Mouse (Mus musculus): ENCODE measurements at regions not wholly inside any gene's neighbourhood (a gene's known extent, or its start where the extent isn't known, plus 50 kb on each side); places are given as distances from the start of the nearest gene placed in this dataset.
"Not testable (repeated sequence)": the region's sequence is repeated elsewhere in the genome, so short reads cannot be mapped to it uniquely, and the experiment has no call there.

DNA sequence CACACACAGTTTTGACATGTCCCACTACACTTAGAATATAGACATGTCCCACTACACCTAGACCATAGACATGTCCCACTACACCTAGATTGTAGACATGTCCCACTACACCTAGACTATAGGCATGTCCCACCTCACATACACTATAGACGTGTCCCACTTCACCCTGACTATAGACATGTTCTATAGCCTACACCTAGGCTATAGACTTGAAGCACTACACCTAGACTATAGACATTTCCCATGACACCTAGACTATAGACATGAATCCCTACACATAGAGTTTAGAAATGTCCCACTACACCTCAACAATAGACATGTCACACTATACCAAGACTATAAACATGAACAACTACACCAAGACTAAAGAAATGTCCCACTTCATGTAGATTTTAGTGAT lies 2580.9 kb downstream of the Gm37988 start:
- no peak for ATAC-seq
- H3K4me1 ChIP-seq (replicated peaks) = no peaks in the 10 kb centered on the region

DNA sequence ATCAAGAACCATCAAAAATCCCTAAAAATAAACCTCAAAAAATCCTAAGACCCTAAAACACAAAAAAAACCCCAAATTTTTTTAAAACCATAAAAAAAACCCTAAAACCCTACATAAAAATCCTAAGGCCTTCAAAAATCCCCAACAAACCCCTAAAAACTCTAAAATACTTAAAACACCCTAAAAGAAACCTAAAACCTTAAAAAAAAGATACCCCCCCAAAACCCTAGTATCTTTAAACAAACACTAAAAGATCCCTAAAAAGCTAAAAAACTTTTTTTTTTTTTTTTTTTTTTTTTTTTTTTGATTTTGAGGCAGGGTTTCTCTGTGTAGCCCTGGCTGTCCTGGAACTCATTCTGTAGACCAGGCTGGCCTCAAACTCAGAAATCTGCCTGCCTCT lies 2585.8 kb downstream of the Gm37988 start:
- ATAC-seq = no peak
- Histone ChIP-seq H3K9ac (no peak overlapping the region), H3K4me3 (replicated peaks) (no peak overlapping the region), H3K4me1 (replicated peaks) (no peaks in the 10 kb centered on the region), H3K36me3 (no peaks in the 10 kb centered on the region), H3K9me3 (no peaks in the 10 kb centered on the region), H3K27ac (no peak overlapping the region), H3K27me3 (replicated peaks) (no peaks in the 10 kb centered on the region), H3K4me2 (replicated peaks) (no peak overlapping the region)

More for the DNA sequence above, 2580.9 kb downstream of the Gm37988 start:
- Histone ChIP-seq H3K9me3 (no peaks in the 10 kb centered on the region), H3K36me3 (no peaks in the 10 kb centered on the region), H3K4me3 (replicated peaks) (no peak overlapping the region), H3K4me2 (replicated peaks) (no peak overlapping the region), H3K9ac (no peak overlapping the region), H3K27me3 (replicated peaks) (no peaks in the 10 kb centered on the region), H3K27ac (no peak overlapping the region)
- 76% methylated on average over 1 of the region's 1 CpGs for WGBS

DNA sequence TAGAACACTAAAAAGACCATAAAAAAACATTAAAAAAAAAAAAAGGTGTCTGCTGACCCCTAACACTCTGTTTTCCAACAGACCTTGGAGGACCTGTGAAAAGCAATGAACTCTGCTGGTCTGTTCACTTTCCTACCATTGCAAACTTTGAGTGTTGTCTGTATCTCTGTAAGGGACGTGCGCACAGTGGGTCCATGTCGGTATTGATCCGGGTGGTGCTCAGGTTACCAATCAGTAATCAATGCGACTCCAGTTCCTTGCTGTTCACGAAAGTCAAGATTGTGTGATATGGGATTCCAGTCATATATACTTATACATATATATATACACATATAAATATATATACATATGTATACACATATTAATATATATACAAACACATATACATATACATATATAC lies 2586.5 kb downstream of the Gm37988 start:
- no peak overlapping the region for H3K9ac ChIP-seq
- H3K27ac ChIP-seq = no peak overlapping the region
- H3K9me3 ChIP-seq = no peaks in the 10 kb centered on the region
- no peak overlapping the region for H3K4me3 ChIP-seq (replicated peaks)
- no peak overlapping the region for H3K4me2 ChIP-seq (replicated peaks)
- H3K36me3 ChIP-seq = no peaks in the 10 kb centered on the region
- H3K4me1 ChIP-seq (replicated peaks) = no peaks in the 10 kb centered on the region
- ATAC-seq = no peak
- WGBS = 97% methylated on average over 6 of the region's 6 CpGs
- no peaks in the 10 kb centered on the region for H3K27me3 ChIP-seq (replicated peaks)

DNA sequence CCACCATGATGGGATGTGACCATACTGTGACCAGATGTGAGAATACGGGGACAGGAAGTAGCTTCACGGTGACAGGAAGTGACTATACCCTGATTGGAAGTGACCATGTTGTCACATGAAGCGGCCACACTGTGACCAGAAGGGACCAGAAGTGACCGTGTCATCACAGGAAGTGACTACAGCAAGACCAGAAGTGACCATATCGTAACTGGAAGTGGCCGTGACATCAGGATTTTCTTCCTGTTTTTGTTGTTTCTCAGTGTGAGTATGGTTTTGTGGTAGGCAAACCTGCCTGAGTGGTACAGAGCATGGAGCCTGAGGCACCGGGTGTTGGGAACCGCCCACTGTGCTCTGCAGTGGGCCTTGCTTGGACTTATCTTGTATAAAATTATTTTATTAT lies 2587.8 kb downstream of the Gm37988 start:
- H3K27ac ChIP-seq = no peak overlapping the region
- H3K36me3 ChIP-seq = no peaks in the 10 kb centered on the region
- H3K9me3 ChIP-seq = no peaks in the 10 kb centered on the region
- H3K4me2 ChIP-seq (replicated peaks) = no peak overlapping the region
- no peak for ATAC-seq
- H3K4me3 ChIP-seq (replicated peaks) = no peak overlapping the region
- no peaks in the 10 kb centered on the region for H3K4me1 ChIP-seq (replicated peaks)
- no peak overlapping the region for H3K9ac ChIP-seq
- H3K27me3 ChIP-seq (replicated peaks) = no peaks in the 10 kb centered on the region
- WGBS = 92% methylated on average over 8 of the region's 8 CpGs

DNA sequence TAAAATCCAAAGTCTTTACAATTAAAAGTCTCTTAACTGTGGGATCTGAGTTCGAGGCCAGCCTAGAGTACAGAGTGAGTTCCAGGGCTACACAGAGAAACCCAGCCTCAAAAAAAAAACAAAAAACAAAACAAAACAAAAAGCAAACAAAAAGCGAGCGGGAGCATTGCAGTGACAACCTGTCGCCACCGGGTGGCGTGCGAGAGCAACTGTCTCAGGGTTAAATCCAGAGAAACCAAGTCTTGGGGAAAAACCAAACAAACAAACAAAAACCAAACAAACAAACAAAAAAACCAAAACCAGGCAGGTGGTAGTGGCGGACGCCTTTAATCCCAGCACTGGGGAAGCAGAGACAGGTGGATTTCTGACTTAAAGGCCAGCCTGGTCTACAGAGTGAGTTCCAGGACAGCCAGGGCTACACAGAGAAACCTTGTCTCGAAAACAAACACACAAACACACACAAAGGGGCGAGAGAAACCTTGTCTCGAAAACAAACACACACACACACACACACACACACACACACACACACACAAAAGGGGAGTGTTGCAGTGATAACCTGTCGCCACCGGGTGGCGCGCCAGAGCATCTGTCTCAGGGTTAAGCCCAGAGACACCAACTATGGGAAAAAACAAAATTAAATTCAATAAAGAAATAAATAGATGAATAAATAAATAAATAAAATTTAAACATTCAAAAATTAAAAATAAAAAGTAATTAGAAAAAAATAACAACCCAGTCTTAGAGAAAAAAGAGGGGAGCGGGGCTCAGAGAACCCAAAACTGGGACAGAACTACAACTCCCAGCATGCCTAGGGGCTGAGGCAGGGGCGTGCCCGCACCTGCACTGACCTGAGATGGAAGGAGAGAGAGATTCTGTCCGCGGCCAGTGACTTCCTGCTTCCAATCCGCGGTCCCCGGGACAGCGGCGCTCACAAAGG lies 2589.4 kb downstream of the Gm37988 start:
- Histone ChIP-seq H3K4me3 (replicated peaks) (peak overlapping the region; percentile 69), H3K9ac (peak overlapping the region; percentile 54), H3K4me1 (replicated peaks) (no peaks in the 10 kb centered on the region), H3K36me3 (no peaks in the 10 kb centered on the region), H3K9me3 (no peaks in the 10 kb centered on the region), H3K27me3 (replicated peaks) (no peaks in the 10 kb centered on the region), H3K4me2 (replicated peaks) (peak overlapping the region; percentile 47), H3K27ac (peak overlapping the region; percentile 68; the same call in 1 of the 2 replicates)
- peak; percentile 92 for ATAC-seq
- WGBS = 16% methylated on average over 26 of the region's 26 CpGs

DNA sequence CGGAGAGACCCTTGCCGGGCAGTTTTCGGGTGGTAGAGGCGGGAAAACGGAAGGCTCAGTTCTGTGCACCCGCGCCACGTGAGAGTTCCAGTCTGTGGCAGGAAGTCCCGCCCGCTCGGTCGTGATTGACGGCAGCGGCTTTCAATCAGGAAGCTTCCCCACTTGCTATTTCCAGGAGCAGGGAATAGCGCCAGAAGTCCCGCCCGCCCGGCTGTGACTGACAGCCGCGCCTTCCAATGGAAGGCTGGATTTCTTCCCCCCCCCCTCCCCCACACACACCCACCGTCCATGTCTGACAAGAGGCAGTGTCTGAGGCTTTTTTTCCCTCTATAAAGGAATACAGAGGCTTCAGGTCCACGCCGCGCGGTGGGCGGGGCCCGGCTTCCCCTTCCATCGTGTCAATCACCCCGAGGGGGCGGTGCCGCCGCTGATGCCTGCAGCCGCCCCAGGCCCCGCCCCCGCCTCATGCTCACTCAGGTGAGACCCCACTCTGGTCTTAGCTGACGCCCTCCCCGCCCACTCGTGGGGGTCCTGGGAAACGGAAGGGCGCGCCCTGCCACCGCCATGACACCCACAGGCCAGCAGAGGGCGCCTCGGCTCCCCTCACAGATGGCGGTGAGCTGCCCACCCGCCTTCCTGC lies 2590.2 kb downstream of the Gm37988 start:
- H3K4me2 ChIP-seq (replicated peaks) = peak overlapping the region; percentile 72
- no peaks in the 10 kb centered on the region for H3K27me3 ChIP-seq (replicated peaks)
- H3K9me3 ChIP-seq = no peaks in the 10 kb centered on the region
- no peaks in the 10 kb centered on the region for H3K36me3 ChIP-seq
- ATAC-seq = peak; percentile 98
- peak overlapping the region; percentile 64 for H3K9ac ChIP-seq
- WGBS = under 1% methylated on average over 38 of the region's 46 CpGs
- H3K4me3 ChIP-seq (replicated peaks) = peak overlapping the region; percentile 69
- H3K4me1 ChIP-seq (replicated peaks) = no peaks in the 10 kb centered on the region
- peak overlapping the region; percentile 77 for H3K27ac ChIP-seq

DNA sequence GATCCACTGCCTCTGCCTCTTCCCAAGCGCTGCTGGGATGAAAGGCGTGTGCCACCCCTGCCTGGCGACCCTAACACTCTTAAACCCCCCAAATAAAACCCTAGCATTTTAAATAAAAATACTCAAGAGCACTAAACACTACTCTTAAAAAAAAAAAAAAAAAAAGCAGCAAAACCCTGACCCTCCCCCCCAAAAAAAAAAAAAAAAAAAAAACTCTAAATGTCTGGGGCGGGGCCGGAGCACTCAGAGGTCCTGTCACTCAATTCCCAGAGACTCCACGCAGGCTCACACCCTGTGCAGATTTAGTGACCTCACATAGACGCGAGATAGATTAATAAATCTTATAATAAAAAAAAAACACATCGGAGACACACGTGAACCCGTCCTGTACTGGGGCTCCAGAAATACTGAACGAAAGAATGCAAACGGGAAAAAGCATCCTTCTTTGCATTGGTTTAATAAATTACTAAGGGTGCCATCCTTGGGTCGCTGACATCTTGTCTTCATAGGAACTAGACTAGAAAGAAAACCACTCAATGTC lies 2591.1 kb downstream of the Gm37988 start:
- ATAC-seq = 0 out of 2 replicates have a peak, but pooled peaks have one; percentile 2
- 36% methylated on average over 14 of the region's 14 CpGs for WGBS
- no peaks in the 10 kb centered on the region for H3K27me3 ChIP-seq (replicated peaks)
- no peaks in the 10 kb centered on the region for H3K9me3 ChIP-seq
- peak overlapping the region; percentile 77; the same call in 1 of the 2 replicates for H3K27ac ChIP-seq
- peak overlapping the region; percentile 69 for H3K4me3 ChIP-seq (replicated peaks)
- H3K4me1 ChIP-seq (replicated peaks) = no peaks in the 10 kb centered on the region
- H3K9ac ChIP-seq = peak overlapping the region; percentile 64
- no peaks in the 10 kb centered on the region for H3K36me3 ChIP-seq
- H3K4me2 ChIP-seq (replicated peaks) = peak overlapping the region; percentile 72

DNA sequence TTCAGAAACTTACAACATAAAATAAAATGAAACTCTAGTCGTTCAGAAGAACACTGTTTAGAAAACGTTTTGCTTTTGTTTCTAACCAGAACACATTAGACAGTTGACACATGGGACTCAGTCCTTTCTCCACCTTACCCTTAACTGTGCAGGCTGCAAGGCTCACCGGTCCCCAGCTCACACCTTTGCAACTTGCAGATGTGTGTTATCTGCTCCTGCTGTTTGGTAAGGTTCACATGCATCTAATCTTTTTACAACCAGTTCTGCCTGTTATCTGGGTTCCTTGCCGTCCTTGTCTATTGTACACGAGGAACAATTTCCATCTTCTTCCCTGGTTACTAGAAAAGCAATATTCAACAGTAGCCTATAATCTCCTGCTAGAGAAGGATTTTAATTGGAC lies 2598.0 kb downstream of the Gm37988 start:
- peak; percentile 79 for ATAC-seq
- H3K4me3 ChIP-seq (replicated peaks); H3K9ac ChIP-seq; H3K36me3 ChIP-seq; H3K27ac ChIP-seq; H3K27me3 ChIP-seq (replicated peaks); H3K9me3 ChIP-seq; H3K4me2 ChIP-seq (replicated peaks); H3K4me1 ChIP-seq (replicated peaks): not testable (repeated sequence)
- 44% methylated on average over 5 of the region's 5 CpGs for WGBS

DNA sequence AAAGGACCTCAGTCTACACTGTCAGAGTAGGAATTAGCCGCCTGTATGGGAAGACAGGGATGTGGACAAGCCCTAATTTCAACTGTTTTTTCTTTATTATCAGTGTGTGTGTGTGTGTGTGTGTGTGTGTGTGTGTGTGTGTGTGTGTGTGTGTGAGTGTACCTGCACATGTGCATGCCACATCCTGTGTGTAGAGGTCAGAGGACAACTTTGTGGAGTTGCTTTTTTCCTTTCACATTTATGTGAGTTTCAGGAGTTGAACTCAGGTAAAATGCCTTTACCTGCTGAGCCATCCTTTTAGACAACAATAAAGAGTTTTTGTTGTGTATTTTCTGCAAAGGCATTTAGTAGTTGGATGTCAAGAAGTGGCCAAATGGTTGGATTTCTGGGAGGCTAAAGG lies 2606.8 kb downstream of the Gm37988 start:
- Histone ChIP-seq H3K4me1 (replicated peaks) (no peaks in the 10 kb centered on the region), H3K27ac (no peak overlapping the region), H3K27me3 (replicated peaks) (no peaks in the 10 kb centered on the region), H3K36me3 (no peaks in the 10 kb centered on the region), H3K4me2 (replicated peaks) (no peak overlapping the region), H3K4me3 (replicated peaks) (no peak overlapping the region), H3K9me3 (no peaks in the 10 kb centered on the region), H3K9ac (no peak overlapping the region)
- WGBS = 72% methylated on average over 1 of the region's 1 CpGs
- 0 out of 2 replicates have a peak, but pooled peaks have one; percentile 25 for ATAC-seq

DNA sequence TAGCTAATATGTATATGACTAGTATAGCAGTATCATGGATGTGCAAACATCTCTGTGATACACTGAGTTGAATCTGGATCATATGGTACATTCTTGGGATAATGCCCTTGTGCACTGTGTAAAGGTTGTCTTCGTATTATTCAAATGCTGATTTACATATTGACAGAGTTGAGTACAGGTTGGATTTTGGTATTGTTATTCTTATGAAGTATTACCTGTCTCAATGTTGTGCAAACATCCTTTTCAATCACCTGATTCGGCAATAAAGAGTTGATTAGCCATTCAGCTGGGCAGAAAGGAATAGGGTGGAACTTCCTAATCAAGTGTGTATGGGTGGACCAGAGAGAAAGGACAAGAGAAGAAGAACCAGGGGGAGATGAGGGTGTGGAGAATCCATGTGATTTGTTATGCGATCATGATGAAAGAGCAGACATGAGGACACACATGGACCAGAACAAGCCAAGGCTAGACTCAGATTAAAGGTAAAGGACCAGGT lies 2644.0 kb downstream of the Gm37988 start:
- Histone ChIP-seq H3K9ac (no peak overlapping the region), H3K4me1 (replicated peaks) (no peaks in the 10 kb centered on the region), H3K36me3 (no peaks in the 10 kb centered on the region), H3K9me3 (no peaks in the 10 kb centered on the region), H3K4me2 (replicated peaks) (no peak overlapping the region), H3K27me3 (replicated peaks) (no peaks in the 10 kb centered on the region), H3K4me3 (replicated peaks) (no peak overlapping the region), H3K27ac (no peak overlapping the region)
- WGBS = 84% methylated on average over 3 of the region's 3 CpGs
- ATAC-seq = no peak

DNA sequence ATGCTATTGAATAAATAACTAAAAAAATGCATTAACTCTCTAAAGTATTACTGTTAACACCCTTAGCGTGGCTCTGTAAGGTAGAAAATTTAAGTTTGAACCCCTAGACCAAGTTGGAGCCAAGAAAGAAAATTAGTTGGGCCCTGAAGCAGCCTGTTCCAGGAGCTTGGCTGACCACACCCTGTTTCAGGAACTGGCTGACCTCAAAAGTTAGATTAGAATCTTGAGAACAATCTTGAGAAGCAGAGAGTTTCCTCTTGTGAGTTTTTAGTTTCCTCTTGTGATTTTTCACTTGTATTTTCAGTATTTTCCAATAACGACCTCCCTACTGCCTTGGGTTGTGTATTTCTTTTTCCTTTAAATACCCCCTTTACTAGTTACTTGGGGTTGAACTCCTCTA lies 2647.2 kb downstream of the Gm37988 start:
- Histone ChIP-seq H3K4me3 (replicated peaks) (no peak overlapping the region), H3K27ac (no peak overlapping the region), H3K4me1 (replicated peaks) (no peaks in the 10 kb centered on the region), H3K36me3 (no peaks in the 10 kb centered on the region), H3K9me3 (no peaks in the 10 kb centered on the region), H3K9ac (no peak overlapping the region), H3K27me3 (replicated peaks) (no peaks in the 10 kb centered on the region), H3K4me2 (replicated peaks) (no peak overlapping the region)
- ATAC-seq = no peak
- WGBS = 58% methylated on average over 2 of the region's 2 CpGs

DNA sequence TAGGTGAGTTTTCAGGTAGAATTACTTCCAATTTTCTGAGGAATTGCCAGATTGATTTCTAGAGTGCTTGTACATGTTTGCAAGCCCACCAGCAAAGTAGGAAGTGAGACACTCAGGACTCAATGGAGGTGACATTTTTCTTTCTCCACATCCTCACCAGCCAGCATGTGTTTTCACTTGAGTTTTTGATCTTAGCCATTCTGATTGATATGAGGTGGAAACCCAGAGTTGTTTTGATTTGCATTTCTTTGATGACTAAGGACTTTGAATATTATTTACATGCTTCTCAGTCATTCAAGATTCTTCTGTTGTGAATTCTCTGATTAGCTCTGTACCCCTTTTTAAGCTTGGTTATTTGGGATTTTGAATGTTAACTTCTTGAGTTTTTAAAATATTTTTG lies 2650.2 kb downstream of the Gm37988 start:
- no peaks in the 10 kb centered on the region for H3K27me3 ChIP-seq (replicated peaks)
- H3K9me3 ChIP-seq = no peaks in the 10 kb centered on the region
- no peak overlapping the region for H3K4me3 ChIP-seq (replicated peaks)
- no peak overlapping the region for H3K27ac ChIP-seq
- H3K36me3 ChIP-seq = no peaks in the 10 kb centered on the region
- H3K4me2 ChIP-seq (replicated peaks) = no peak overlapping the region
- no peak for ATAC-seq
- no peak overlapping the region for H3K9ac ChIP-seq
- H3K4me1 ChIP-seq (replicated peaks) = no peaks in the 10 kb centered on the region

Measured in intestine, embryonic 15.5 days (tissue).